Mouse (Mus musculus) midbrain, embryonic 10.5 days (tissue): Measurements from ENCODE around the gene Mfsd14a. TPM values are rescaled to one million over a fixed set of nuclear protein-coding genes. Genes with fewer than 3 reads are reported as not detected.
A peak's percentile ranks its signal among the peaks of the same experiment; 100 is the strongest.

Source experiments
- DNase-seq: peaks from one replicate; pipeline ENCODE4 v3.0.0-alpha.2; 2017; ENCODE audit warnings: low spot score
- H3K27ac ChIP-seq: fragments of 300-500 bp; sonication (generic); replicated peaks from 2 replicates; pipeline ENCODE4 v1.5.1; 2016; ENCODE audit warnings: mild to moderate bottlenecking
- H3K27me3 ChIP-seq: fragments of 300-500 bp; sonication (generic); 2 replicates; pipeline ENCODE4 v1.6.1; 2016; ENCODE audit warnings: low read depth, mild to moderate bottlenecking; ENCODE audit not compliant: poor library complexity, severe bottlenecking
- H3K36me3 ChIP-seq: fragments of 300-500 bp; sonication (generic); 2 replicates; pipeline ENCODE4 v1.6.1; 2016; ENCODE audit warnings: mild to moderate bottlenecking, moderate library complexity
- H3K4me1 ChIP-seq: fragments of 300-500 bp; sonication (generic); 2 replicates; pipeline ENCODE4 v1.6.1; 2016
- H3K4me3 ChIP-seq: fragments of 300-500 bp; sonication (generic); 2 replicates; pipeline ENCODE4 v1.5.1; 2016; ENCODE audit warnings: mild to moderate bottlenecking, moderate library complexity
- H3K9me3 ChIP-seq: fragments of 300-500 bp; sonication (generic); replicated peaks from 2 replicates; pipeline ENCODE4 v1.6.1; 2016; ENCODE audit warnings: mild to moderate bottlenecking
- WGBS: fragments of 180-500 bp; shearing (Covaris S2); methylation state at CpG from one replicate; pipeline ENCODE4 v1.1.7; 2016; 5-methylcytosine and 5-hydroxymethylcytosine counted together
- polyA plus RNA-seq: library from polyadenylated mRNA; unstranded; fragments of >200 nt; fragmentation: Nextera tagmentation; extraction: Ambion mirVana; gene quantifications from 2 replicates; pipeline ENCODE4 v1.2.1, GENCODE M21; 2016

Mfsd14a gene
- polyA plus RNA-seq, 1 experiment from 2014 or later: 81.4 TPM

- DNase-seq: no peak
- H3K9me3 ChIP-seq: no peaks in the 10 kb centered on the region
- H3K4me3 ChIP-seq: no peak overlapping the region
- no peaks in the 10 kb centered on the region for H3K27me3 ChIP-seq
- no peak overlapping the region for H3K27ac ChIP-seq
- H3K4me1 ChIP-seq: no peaks in the 10 kb centered on the region
- peaks cover 76% of the 10 kb centered on the region for H3K36me3 ChIP-seq
- 89% methylated on average over 8 of the region's 8 CpGs for WGBS
These were observed 47.0 kb downstream of the Mfsd14a start for GRCm38 (mm10) chr3:116615318-116616068.

- no peaks in the 10 kb centered on the region for H3K9me3 ChIP-seq
- no peaks in the 10 kb centered on the region for H3K4me1 ChIP-seq
- DNase-seq: no peak
- H3K27me3 ChIP-seq: no peaks in the 10 kb centered on the region
- H3K4me3 ChIP-seq: no peak within 1 kb of the TSS
- peaks cover 77% of the 10 kb centered on the region for H3K36me3 ChIP-seq
- no peak within 1 kb of the TSS for H3K27ac ChIP-seq
- 83% methylated on average over 10 of the region's 10 CpGs for WGBS
These were observed 48.1 kb downstream of the Mfsd14a start, which contains the start of gene Trmt13 for GRCm38 (mm10) chr3:116614295-116614892. Gene Trmt13 (minus strand): TSS chr3:116614587.

- Histone ChIP-seq H3K4me3 (no peak overlapping the region), H3K27me3 (no peaks in the 10 kb centered on the region), H3K4me1 (no peaks in the 10 kb centered on the region), H3K36me3 (peaks cover 57% of the 10 kb centered on the region), H3K9me3 (no peaks in the 10 kb centered on the region), H3K27ac (no peak overlapping the region)
- WGBS: 89% methylated on average over 9 of the region's 9 CpGs
- no peak for DNase-seq
These were observed 57.9 kb downstream of the Mfsd14a start for GRCm38 (mm10) chr3:116604570-116604969.

- H3K4me1 ChIP-seq: no peaks in the 10 kb centered on the region
- H3K4me3 ChIP-seq: no peak overlapping the region
- no peak for DNase-seq
- H3K27ac ChIP-seq: no peak overlapping the region
- WGBS: 95% methylated on average over 5 of the region's 5 CpGs
- H3K27me3 ChIP-seq: no peaks in the 10 kb centered on the region
- H3K9me3 ChIP-seq: no peaks in the 10 kb centered on the region
- peaks cover 39% of the 10 kb centered on the region for H3K36me3 ChIP-seq
These were observed 60.7 kb downstream of the Mfsd14a start for GRCm38 (mm10) chr3:116601781-116602180.

DNA sequence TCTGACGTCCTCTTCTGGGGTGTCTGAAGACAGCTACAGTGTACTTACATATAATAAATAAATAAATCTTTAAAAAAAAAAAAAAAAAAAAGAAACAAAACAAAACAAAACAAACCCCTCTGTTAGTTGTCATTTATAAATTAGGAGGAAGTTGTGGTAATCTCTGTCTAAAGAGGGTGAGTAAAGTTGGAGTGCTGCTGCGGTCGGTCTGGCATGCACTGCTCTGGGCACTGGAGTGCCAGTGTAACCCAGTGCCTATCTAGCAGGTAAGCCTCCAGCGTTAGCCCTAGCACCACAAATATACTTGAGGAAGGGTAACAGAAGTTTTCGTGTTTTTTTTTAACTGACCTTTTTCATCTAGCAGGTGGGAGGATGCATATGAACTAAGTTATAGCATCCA lies 61.5 kb downstream of the Mfsd14a start:
- H3K9me3 ChIP-seq: no peaks in the 10 kb centered on the region
- H3K27me3 ChIP-seq: no peaks in the 10 kb centered on the region
- H3K4me1 ChIP-seq: peaks cover 1% of the 10 kb centered on the region
- no peak overlapping the region for H3K27ac ChIP-seq
- DNase-seq: no peak
- 92% methylated on average over 5 of the region's 5 CpGs for WGBS
- peaks cover 33% of the 10 kb centered on the region for H3K36me3 ChIP-seq
- no peak overlapping the region for H3K4me3 ChIP-seq

DNA sequence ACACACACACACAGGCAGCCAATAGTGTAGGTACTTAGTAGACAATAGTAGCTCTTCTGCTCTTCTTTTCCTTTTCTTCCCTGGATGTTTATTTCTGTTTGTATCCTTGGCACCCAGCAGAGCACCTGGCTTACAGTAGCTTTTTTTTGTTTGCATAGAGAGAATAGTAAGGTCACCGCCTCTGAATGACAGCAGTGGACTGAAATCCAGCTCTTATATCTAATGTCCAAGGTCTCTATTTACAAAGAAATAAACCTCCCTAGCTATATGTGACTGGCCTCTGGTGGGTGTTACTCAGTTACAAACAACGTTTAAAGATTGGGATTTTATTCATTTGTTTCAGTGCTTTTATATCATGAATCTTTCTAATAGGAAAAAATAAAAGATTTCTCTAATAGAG lies 62.8 kb downstream of the Mfsd14a start:
- DNase-seq: no peak
- WGBS: 86% methylated on average over 2 of the region's 2 CpGs
- no peaks in the 10 kb centered on the region for H3K9me3 ChIP-seq

GRCm38 (mm10) chr3:116595603-116595991 lies 66.9 kb downstream of the Mfsd14a start:
- no peak for DNase-seq
- Histone ChIP-seq H3K27ac (peak overlapping the region; percentile 93), H3K36me3 (peaks cover 27% of the 10 kb centered on the region), H3K27me3 (no peaks in the 10 kb centered on the region), H3K9me3 (no peaks in the 10 kb centered on the region), H3K4me3 (peak overlapping the region; percentile 91), H3K4me1 (peaks cover 16% of the 10 kb centered on the region)
- WGBS: 13% methylated on average over 10 of the region's 10 CpGs

More for the DNA sequence above, 62.8 kb downstream of the Mfsd14a start:
- Histone ChIP-seq H3K4me3 (no peak overlapping the region), H3K27me3 (no peaks in the 10 kb centered on the region), H3K4me1 (peaks cover 7% of the 10 kb centered on the region), H3K27ac (no peak overlapping the region), H3K36me3 (peaks cover 23% of the 10 kb centered on the region)

DNA sequence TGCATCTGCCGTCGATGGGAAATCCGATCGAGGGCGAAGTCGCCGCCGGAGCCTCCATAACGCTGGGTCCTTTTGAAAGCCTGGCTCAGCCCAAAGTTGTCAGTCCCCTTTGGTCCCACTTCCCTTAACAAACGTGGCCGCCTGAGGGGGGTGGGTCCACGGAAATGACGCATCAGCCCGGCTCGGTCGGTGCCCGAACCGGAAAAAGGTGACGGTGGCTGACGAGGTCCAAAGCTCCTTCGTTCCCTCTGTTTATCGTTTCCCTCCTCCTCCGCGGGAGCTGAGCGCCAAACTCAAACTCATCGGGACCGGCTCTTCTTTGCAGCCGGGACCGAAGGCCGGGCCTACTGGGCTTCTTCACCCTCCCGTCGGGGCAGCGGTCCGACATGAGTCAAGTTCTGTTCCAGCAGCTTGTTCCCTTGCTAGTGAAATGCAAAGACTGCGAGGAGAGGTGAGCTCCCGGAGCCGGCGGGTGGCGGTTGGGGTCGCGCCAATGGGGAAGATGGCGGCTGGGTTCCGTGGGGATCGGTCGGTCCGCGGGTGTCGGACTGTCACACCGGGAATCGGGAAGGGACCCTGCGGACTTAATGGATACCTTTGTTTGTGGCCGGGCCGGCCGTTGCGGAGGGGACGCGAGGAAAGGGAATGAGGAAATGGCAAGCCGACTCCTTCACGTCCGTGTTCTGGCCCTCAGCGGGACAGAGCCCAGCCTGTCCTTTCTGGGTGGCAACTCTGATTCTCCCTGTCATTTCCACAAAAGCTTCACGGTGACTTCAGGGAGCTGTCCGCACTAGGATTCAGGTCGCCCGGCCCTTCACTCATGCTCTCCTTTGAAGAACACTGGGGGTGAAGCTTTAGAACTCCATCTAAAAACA lies 67.5 kb downstream of the Mfsd14a start, which contains the start of gene Sass6:
Gene Sass6 (plus strand): TSS at position 255 of the 875 bp plus-strand sequence.
- peak; percentile 97 for DNase-seq
- Histone ChIP-seq H3K4me1 (peaks cover 16% of the 10 kb centered on the region), H3K27me3 (no peaks in the 10 kb centered on the region), H3K9me3 (no peaks in the 10 kb centered on the region), H3K4me3 (peak within 1 kb of the TSS; percentile 91), H3K27ac (peak within 1 kb of the TSS; percentile 93), H3K36me3 (peaks cover 33% of the 10 kb centered on the region)
- WGBS: under 1% methylated on average over 65 of the region's 65 CpGs

DNA sequence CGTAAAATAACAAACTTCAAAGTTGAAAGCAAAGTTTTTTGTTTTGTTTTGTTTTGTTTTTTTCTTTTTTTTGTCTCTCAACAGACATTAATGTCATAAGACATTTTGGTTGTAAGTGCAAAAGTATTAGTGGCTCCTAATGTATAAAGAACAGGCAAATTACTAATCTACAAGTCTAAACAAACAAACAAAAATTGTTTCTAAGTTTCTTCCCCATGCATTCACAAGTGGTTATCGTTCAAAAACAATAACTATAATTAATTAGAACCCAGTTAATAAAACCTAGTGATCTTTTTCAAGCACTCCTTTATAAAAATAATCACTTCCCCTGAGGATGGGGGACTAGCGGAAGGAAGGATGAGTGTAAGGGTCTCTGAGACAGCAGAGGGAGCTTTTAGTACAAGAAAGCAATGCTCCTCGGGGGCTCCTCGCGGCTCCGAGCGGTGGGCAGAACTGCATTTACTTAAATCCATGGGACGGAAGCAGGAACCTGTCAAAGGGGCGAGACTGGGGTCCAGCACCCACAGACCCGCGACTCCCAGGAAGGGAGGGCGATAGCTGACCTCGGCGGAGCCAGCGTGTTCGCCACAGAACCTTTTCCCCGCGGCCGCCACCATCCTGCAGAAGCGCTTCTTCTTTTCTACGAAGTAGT lies 68.3 kb downstream of the Mfsd14a start:
- 3% methylated on average over 22 of the region's 22 CpGs for WGBS
- H3K4me3 ChIP-seq: peak overlapping the region; percentile 91
- H3K36me3 ChIP-seq: peaks cover 40% of the 10 kb centered on the region
- H3K4me1 ChIP-seq: peaks cover 16% of the 10 kb centered on the region
- no peak for DNase-seq
- H3K27me3 ChIP-seq: no peaks in the 10 kb centered on the region
- H3K9me3 ChIP-seq: no peaks in the 10 kb centered on the region
- H3K27ac ChIP-seq: peak overlapping the region; percentile 93

DNA sequence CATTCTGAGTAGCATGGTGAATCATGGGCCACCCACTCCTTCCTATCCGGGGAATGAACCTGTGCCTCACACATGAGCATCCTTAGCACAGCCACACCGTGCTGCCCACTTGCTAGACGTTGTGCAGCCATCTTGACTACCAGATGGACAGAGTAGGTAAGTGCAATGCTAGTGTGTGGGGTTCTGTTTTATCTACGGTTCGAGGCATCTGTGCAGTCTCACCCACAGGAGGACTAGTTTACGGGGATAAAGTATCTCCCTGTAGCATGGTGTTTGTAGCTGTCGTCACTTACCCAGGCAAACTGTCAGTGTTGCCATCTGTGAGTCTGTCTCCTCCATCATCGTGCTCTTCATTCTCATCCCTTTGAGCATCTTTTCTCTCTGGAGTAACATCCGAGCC lies 80.3 kb downstream of the Mfsd14a start:
- Histone ChIP-seq H3K36me3 (peaks cover 78% of the 10 kb centered on the region), H3K27me3 (no peaks in the 10 kb centered on the region), H3K4me1 (no peaks in the 10 kb centered on the region), H3K4me3 (no peak overlapping the region), H3K9me3 (no peaks in the 10 kb centered on the region), H3K27ac (no peak overlapping the region)
- WGBS: 97% methylated on average over 9 of the region's 9 CpGs
- no peak for DNase-seq
